Comparison of ENCODE assay signal across 8 mouse cellular contexts in genomic region chr4:141120700-141121099, GRCm38 (mm10). TPM values are rescaled to one million over a fixed set of nuclear protein-coding genes. Genes with fewer than 3 reads are reported as not detected.
DNase-seq lines count a peak whose midpoint lies in the region; ATAC-seq lines count a peak whose summit lies in the region.

No protein-coding gene starts in this region.

- ATAC-seq in forebrain, embryonic 15.5 days (replicated peaks) = peak; percentile 55; the same call in 1 of the 2 replicates
- ATAC-seq in kidney, embryonic 16.5 days (ENCODE audit: low FRiP score, low TSS enrichment) = peak; percentile 44; the same call in 1 of the 2 replicates
- peak; percentile 22; the same call in 1 of the 2 replicates for ATAC-seq in liver, embryonic 16.5 days (ENCODE audit: low read depth)

- DNase-seq in gastrocnemius, postnatal 10 days = peak; percentile 71
- no peak for DNase-seq in gastrocnemius, postnatal 25 days
- peak; percentile 54 for DNase-seq in Muller cell, postnatal 12 days (ENCODE audit: inconsistent ontology term)
- DNase-seq in retina, embryonic 14.5 days (ENCODE audit: low spot score) = peak; percentile 79
- no peak for DNase-seq in adipocyte (ENCODE audit: low spot score)

- H3K4me3 ChIP-seq in forebrain, embryonic 15.5 days = no peak overlapping the region
- no peak overlapping the region for H3K4me3 ChIP-seq in kidney, embryonic 16.5 days (ENCODE audit: low read length)
- H3K4me3 ChIP-seq in liver, embryonic 16.5 days (ENCODE audit: low read depth, low read length) = no peak overlapping the region

- no peak overlapping the region for H3K4me2 ChIP-seq in forebrain, embryonic 15.5 days (replicated peaks)
- H3K4me2 ChIP-seq in kidney, embryonic 16.5 days (replicated peaks; ENCODE audit: low read depth, low read length) = no peak overlapping the region
- H3K4me2 ChIP-seq in liver, embryonic 16.5 days (ENCODE audit: low read depth, low read length) = no peak overlapping the region

- 19% methylated on average over 11 of the region's 11 CpGs for WGBS in forebrain, embryonic 15.5 days
- 24% methylated on average over 11 of the region's 11 CpGs for WGBS in kidney, embryonic 16.5 days
- WGBS in liver, embryonic 16.5 days (ENCODE audit: insufficient replicate concordance) = 29% methylated on average over 11 of the region's 11 CpGs

- no peak overlapping the region for H3K9ac ChIP-seq in forebrain, embryonic 15.5 days (replicated peaks)
- no peak overlapping the region for H3K9ac ChIP-seq in kidney, embryonic 16.5 days (replicated peaks; ENCODE audit: low read length)
- no peak overlapping the region for H3K9ac ChIP-seq in liver, embryonic 16.5 days (ENCODE audit: low read depth, low read length)

- 0 out of 2 replicates have a peak, but pooled peaks cover 8% of the 10 kb centered on the region for H3K4me1 ChIP-seq in forebrain, embryonic 15.5 days
- H3K4me1 ChIP-seq in kidney, embryonic 16.5 days (ENCODE audit: insufficient read depth, low read length) = peaks cover 9% of the 10 kb centered on the region
- H3K4me1 ChIP-seq in liver, embryonic 16.5 days (ENCODE audit: control insufficient read depth, low read depth, low read length) = peaks cover 6% of the 10 kb centered on the region

- H3K9me3 ChIP-seq in forebrain, embryonic 15.5 days = no peaks in the 10 kb centered on the region
- H3K9me3 ChIP-seq in kidney, embryonic 16.5 days (ENCODE audit: low read length) = no peaks in the 10 kb centered on the region
- no peaks in the 10 kb centered on the region for H3K9me3 ChIP-seq in liver, embryonic 16.5 days (replicated peaks; ENCODE audit: control insufficient read depth, low read length)

- H3K27me3 ChIP-seq in forebrain, embryonic 15.5 days = no peaks in the 10 kb centered on the region
- H3K27me3 ChIP-seq in kidney, embryonic 16.5 days (ENCODE audit: insufficient read depth, low read length) = no peaks in the 10 kb centered on the region
- no peaks in the 10 kb centered on the region for H3K27me3 ChIP-seq in liver, embryonic 16.5 days (ENCODE audit: control insufficient read depth, insufficient read depth, low read depth, low read length)

- peaks cover 26% of the 10 kb centered on the region for H3K36me3 ChIP-seq in forebrain, embryonic 15.5 days
- H3K36me3 ChIP-seq in kidney, embryonic 16.5 days (ENCODE audit: insufficient read depth, low read length) = peaks cover 26% of the 10 kb centered on the region
- peaks cover 14% of the 10 kb centered on the region for H3K36me3 ChIP-seq in liver, embryonic 16.5 days (ENCODE audit: control insufficient read depth, insufficient read depth)

- no peak overlapping the region for H3K27ac ChIP-seq in forebrain, embryonic 15.5 days (replicated peaks)
- H3K27ac ChIP-seq in kidney, embryonic 16.5 days (ENCODE audit: low read length) = no peak overlapping the region
- H3K27ac ChIP-seq in liver, embryonic 16.5 days (ENCODE audit: low read length) = no peak overlapping the region

RNA-seq across cellular contexts. Expression of gene Szrd1, which starts 18.9 kb away (rescaled TPM):
- total RNA-seq in gastrocnemius, postnatal 10 days (2021) = 100 to 1,000 TPM; 173 to 178 TPM
- 100 to 1,000 TPM; 131 to 162 TPM for total RNA-seq in gastrocnemius, postnatal 25 days (2021)
- polyA plus RNA-seq in forebrain, embryonic 15.5 days (2015; fragmentation: Nextera tagmentation; extraction: Ambion mirVana) = 26.3 and 30.9 TPM in 2 replicates
- polyA plus RNA-seq in kidney, embryonic 16.5 days (2015; fragmentation: Nextera tagmentation; extraction: Ambion mirVana) = 50.8 and 51.3 TPM in 2 replicates
- 18.1 and 19.1 TPM in 2 replicates for polyA plus RNA-seq in liver, embryonic 16.5 days (2015; fragmentation: Nextera tagmentation; extraction: Ambion mirVana)

RNA-seq across cellular contexts. Expression of gene Fbxo42, which starts 27.0 kb away (rescaled TPM):
- total RNA-seq in gastrocnemius, postnatal 10 days (2021) = 10 to 100 TPM; 10.0 to 11.4 TPM
- 1 to 10 TPM; 7.3 to 9.6 TPM for total RNA-seq in gastrocnemius, postnatal 25 days (2021)
- 25.0 and 26.5 TPM in 2 replicates for polyA plus RNA-seq in forebrain, embryonic 15.5 days (2015; fragmentation: Nextera tagmentation; extraction: Ambion mirVana)
- 21.1 and 21.9 TPM in 2 replicates for polyA plus RNA-seq in kidney, embryonic 16.5 days (2015; fragmentation: Nextera tagmentation; extraction: Ambion mirVana)
- polyA plus RNA-seq in liver, embryonic 16.5 days (2015; fragmentation: Nextera tagmentation; extraction: Ambion mirVana) = 16.3 and 18.0 TPM in 2 replicates

RNA-seq across cellular contexts. Expression of gene Spata21, which starts 32.6 kb away (rescaled TPM):
- total RNA-seq in gastrocnemius, postnatal 10 days (2021) = not detected
- total RNA-seq in gastrocnemius, postnatal 25 days (2021) = not detected
- 0.53 TPM in 1 of 2 replicates, not detected in the other for polyA plus RNA-seq in forebrain, embryonic 15.5 days (2015; fragmentation: Nextera tagmentation; extraction: Ambion mirVana)
- 0.51 and 0.59 TPM in 2 replicates for polyA plus RNA-seq in kidney, embryonic 16.5 days (2015; fragmentation: Nextera tagmentation; extraction: Ambion mirVana)
- polyA plus RNA-seq in liver, embryonic 16.5 days (2015; fragmentation: Nextera tagmentation; extraction: Ambion mirVana) = not detected in 2 replicates

RNA-seq across cellular contexts. Expression of gene Necap2, which starts 42.5 kb away (rescaled TPM):
- 10 to 100 TPM; 27.2 to 31.1 TPM for total RNA-seq in gastrocnemius, postnatal 10 days (2021)
- 10 to 100 TPM; 12.6 to 14.5 TPM for total RNA-seq in gastrocnemius, postnatal 25 days (2021)
- 50.5 and 55.8 TPM in 2 replicates for polyA plus RNA-seq in forebrain, embryonic 15.5 days (2015; fragmentation: Nextera tagmentation; extraction: Ambion mirVana)
- polyA plus RNA-seq in kidney, embryonic 16.5 days (2015; fragmentation: Nextera tagmentation; extraction: Ambion mirVana) = 94.5 and 99.0 TPM in 2 replicates
- polyA plus RNA-seq in liver, embryonic 16.5 days (2015; fragmentation: Nextera tagmentation; extraction: Ambion mirVana) = 87.5 and 93.3 TPM in 2 replicates

Comparison
In these comparisons a context has a peak if more than half of its experiments do, and no peak if none do; other contexts are left out.
1. DNase-seq: peak in gastrocnemius, postnatal 10 days (single experiment), Muller cell, postnatal 12 days (single experiment) and retina, embryonic 14.5 days (single experiment); none in gastrocnemius, postnatal 25 days (single experiment) and adipocyte (single experiment).
2. Peak in every context shown above with its lines, with median percentiles within 50 percentile points of each other: ATAC-seq.